Mouse (Mus musculus): ENCODE measurements around the gene Itpr3. TPM values are rescaled to one million over a fixed set of nuclear protein-coding genes. Genes with fewer than 3 reads are reported as not detected.
A peak's percentile ranks its signal among the peaks of the same experiment; 100 is the strongest.

Itpr3 gene
- 0.17 and 1.3 TPM in 2 replicates for polyA plus RNA-seq (2012; ENCODE audit: insufficient read depth, low replicate concordance)

DNA sequence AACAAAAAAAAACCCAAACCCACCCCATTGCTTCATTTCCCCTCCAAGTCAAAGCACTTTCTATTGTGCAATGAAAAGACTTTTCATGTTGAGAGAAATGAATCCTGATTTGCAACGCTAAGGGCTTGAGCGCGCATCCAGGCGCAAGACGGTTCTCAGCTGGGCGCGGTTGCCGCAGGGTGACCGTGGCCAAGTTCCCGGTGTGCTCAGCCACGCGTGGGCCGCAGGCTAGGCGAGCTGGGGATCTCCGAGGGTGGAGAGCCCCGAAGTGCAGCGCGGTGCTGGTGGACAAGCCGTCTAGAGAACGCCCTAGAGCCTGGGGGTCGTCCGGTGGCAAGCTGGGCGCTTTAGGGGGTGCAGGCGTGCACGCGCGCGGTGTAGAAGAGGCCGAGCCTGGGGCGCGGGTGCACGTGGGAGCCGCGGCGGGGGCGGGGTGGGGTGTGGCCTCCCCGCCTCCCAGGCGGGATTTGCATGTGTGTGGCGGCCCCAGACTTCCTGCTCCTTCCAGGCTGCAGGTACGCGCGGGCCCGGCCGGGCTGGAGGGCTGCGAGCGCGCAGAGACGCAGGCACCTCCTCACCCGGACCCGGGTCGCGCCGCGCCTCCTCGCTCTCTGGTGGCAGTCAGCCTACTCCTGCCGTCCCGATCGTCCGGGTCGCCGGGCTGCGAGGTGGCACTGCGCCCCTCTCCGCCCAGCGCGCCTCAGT lies at the start of gene Itpr3:
TSS of gene Itpr3 (plus strand) at position 493 of the 705 bp plus-strand sequence.
- Histone ChIP-seq H3K4me3 (replicated peaks) (peak within 1 kb of the TSS; percentile 90), H3K36me3 (replicated peaks; ENCODE audit: low read length) (no peaks in the 10 kb centered on the region), H3K27me3 (replicated peaks) (peaks cover 59% of the 10 kb centered on the region), H3K4me1 (peaks cover 24% of the 10 kb centered on the region), H3K9me3 (peaks cover under 1% of the 10 kb centered on the region; the same call in 1 of the 2 replicates)
- no peak for TF ChIP-seq FLI1 (IDR thresholded peaks at IDR 0.05; ENCODE audit: low read length)
- TF ChIP-seq GATA1 (IDR thresholded peaks at IDR 0.05; ENCODE audit: borderline replicate concordance, low read length) = no peak

DNA sequence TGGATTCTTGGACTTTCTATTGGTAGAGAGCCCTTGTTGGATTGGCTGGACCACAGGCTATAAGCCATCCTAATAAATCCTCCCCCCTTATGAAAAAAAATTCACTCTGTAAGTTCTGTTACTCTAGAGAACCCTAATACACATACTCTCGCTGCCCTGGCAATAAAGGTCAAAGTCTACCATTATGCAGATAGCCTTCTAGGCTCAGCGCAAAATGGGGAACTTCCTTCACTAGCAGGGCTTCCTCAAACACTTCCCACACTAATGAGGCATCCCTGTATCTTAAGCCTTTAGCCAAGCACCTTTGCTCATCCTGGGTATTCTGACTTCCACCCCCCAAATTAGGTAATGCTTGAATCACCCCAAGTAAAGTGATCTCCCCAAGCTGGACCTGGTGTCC lies 48.8 kb upstream of the Itpr3 start:
- Histone ChIP-seq H3K36me3 (replicated peaks; ENCODE audit: low read length) (no peaks in the 10 kb centered on the region), H3K4me1 (peaks cover 38% of the 10 kb centered on the region), H3K27me3 (replicated peaks) (peaks cover 15% of the 10 kb centered on the region), H3K4me3 (replicated peaks) (no peak overlapping the region), H3K9me3 (peaks cover 6% of the 10 kb centered on the region; the same call in 1 of the 2 replicates)
- TF ChIP-seq FLI1 (IDR thresholded peaks at IDR 0.05; ENCODE audit: low read length) = no peak

- Histone ChIP-seq H3K4me1 (peaks cover 31% of the 10 kb centered on the region), H3K27me3 (replicated peaks) (peaks cover 8% of the 10 kb centered on the region), H3K36me3 (replicated peaks; ENCODE audit: low read length) (no peaks in the 10 kb centered on the region), H3K4me3 (replicated peaks) (no peak overlapping the region), H3K9me3 (no peaks in the 10 kb centered on the region)
- no peak for TF ChIP-seq FLI1 (IDR thresholded peaks at IDR 0.05; ENCODE audit: low read length)
- TF ChIP-seq GATA1 (IDR thresholded peaks at IDR 0.05; ENCODE audit: borderline replicate concordance, low read length) = no peak
These were observed 45.9 kb upstream of the Itpr3 start for GRCm38 (mm10) chr17:27011167-27011566.

DNA sequence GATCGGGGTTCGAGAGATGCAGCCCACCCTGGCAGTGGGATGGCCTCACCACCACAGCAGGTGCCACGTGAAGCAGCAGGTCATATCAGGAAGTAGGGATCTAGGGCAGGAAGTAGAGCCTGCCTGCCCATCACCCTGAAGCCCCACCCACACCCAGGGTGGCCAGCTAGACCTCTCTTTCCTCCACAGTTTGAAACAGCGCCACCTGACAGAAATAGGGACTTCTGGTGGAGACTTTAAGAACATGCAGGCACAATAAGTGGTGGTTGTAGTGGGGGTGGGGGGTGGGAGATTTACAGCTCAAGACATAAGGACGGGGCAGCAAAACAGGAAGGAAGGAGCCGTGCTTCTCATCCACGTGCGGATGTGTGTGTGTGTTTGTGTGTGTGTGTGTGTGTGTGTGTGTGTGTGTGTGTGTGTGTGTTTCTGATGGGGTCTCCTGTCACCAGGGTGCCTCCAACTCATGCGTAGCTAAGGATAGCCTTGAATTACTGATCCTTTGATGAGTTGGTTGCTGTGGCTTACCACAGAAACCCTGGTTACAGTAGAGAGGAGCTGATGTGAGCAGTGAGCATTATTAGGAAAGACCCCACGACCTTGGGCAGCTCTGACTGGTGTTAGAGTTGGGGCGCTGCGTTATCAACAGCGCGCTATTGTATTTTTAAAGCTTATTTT lies 45.0 kb upstream of the Itpr3 start:
- peak overlapping the region; percentile 85 for H3K4me3 ChIP-seq (replicated peaks)
- H3K9me3 ChIP-seq = no peaks in the 10 kb centered on the region
- H3K36me3 ChIP-seq (replicated peaks; ENCODE audit: low read length) = no peaks in the 10 kb centered on the region
- H3K4me1 ChIP-seq = peaks cover 24% of the 10 kb centered on the region
- no peak for TF ChIP-seq GATA1 (IDR thresholded peaks at IDR 0.05; ENCODE audit: borderline replicate concordance, low read length)
- H3K27me3 ChIP-seq (replicated peaks) = peaks cover 8% of the 10 kb centered on the region

- Histone ChIP-seq H3K27me3 (replicated peaks) (peaks cover 8% of the 10 kb centered on the region), H3K4me3 (replicated peaks) (no peak overlapping the region), H3K4me1 (peaks cover 29% of the 10 kb centered on the region), H3K9me3 (no peaks in the 10 kb centered on the region), H3K36me3 (replicated peaks; ENCODE audit: low read length) (no peaks in the 10 kb centered on the region)
- no peak for TF ChIP-seq GATA1 (IDR thresholded peaks at IDR 0.05; ENCODE audit: borderline replicate concordance, low read length)
- no peak for TF ChIP-seq FLI1 (IDR thresholded peaks at IDR 0.05; ENCODE audit: low read length)
These were observed 44.2 kb upstream of the Itpr3 start for GRCm38 (mm10) chr17:27012909-27013308.

DNA sequence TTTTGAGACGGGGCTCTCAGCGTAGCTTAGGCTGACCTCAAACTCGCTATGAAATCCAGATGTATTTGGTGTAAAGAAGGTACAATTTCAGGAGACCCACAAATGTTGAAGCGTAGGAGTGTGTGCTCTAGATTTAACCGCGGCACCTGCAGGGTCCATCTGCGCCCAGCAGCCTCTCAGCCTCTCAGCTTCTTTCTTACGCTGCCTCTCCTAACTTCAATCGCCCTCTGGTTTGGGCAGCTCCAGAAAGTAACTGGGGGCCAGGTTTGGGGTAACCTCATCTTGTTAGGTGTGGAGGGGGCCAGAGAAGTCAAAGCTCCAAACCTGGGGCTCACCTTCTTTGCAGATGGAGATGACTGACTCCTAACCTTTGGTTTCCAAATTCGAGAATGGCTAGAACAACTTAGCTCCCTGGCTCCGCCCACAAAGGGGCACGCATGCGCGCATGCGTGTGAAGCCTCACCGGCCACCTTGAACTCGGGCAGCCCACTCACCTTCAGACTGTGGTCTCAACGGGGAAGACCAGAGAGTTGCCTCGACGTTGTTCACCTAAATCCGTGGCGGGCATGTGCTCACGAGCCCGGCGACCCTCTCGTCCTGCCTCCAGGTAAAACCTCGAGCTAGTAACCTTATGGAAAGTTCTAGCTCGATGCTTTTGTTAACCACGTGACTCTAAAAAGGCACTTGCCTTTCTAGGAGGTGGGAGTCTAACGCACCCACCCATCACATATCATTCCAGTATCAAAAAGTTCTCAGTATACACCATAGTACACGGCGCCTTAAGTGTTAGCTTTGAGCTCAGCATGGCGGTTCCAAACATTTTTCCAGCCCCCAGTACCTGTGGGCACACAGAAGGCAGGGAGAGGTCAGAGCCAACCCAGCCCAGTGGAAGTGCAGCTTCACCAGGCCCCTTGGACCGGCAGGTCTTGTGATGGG lies 39.3 kb upstream of the Itpr3 start:
- TF ChIP-seq FLI1 (IDR thresholded peaks at IDR 0.05; ENCODE audit: low read length) (no peak), GATA1 (IDR thresholded peaks at IDR 0.05; ENCODE audit: borderline replicate concordance, low read length) (no peak)
- H3K9me3 ChIP-seq = no peaks in the 10 kb centered on the region
- H3K4me1 ChIP-seq = peaks cover 21% of the 10 kb centered on the region
- no peaks in the 10 kb centered on the region for H3K27me3 ChIP-seq (replicated peaks)
- H3K4me3 ChIP-seq (replicated peaks) = peak overlapping the region; percentile 94
- H3K36me3 ChIP-seq (replicated peaks; ENCODE audit: low read length) = peaks cover 35% of the 10 kb centered on the region

DNA sequence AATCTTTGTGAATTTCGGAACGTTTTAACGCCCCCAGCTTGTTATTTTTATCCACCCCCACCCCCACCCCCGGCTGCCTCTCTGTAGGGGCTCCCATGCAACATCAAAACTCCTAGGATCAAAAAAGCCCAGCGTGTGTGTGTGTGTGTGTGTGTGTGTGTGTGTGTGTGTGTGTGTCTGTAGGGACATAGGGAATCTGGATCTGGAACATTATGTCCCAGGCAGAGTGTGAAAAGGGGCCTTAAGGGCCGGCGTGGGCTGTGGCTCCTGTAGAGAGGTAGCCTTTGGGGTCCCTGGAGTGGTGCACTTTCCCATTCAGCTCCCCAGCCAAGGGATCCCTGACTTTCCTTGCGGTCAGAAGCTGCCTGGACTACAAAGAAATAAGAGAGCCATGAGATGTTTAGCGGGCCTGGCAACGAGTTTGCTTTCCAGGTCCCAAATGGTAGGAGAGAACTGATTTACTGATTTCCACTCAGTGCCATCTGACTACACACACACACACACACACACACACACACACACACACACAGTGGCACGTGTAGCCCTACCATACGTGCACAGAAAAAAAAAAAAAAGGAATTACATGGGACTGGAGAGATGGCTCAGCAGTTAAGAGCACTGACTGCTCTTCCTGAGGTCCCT lies 38.4 kb upstream of the Itpr3 start:
- Histone ChIP-seq H3K27me3 (replicated peaks) (no peaks in the 10 kb centered on the region), H3K4me3 (replicated peaks) (peak overlapping the region; percentile 94)
- TF ChIP-seq GATA1 (IDR thresholded peaks at IDR 0.05; ENCODE audit: borderline replicate concordance, low read length) (no peak), FLI1 (IDR thresholded peaks at IDR 0.05; ENCODE audit: low read length) (no peak)

GRCm38 (mm10) chr17:27021076-27021475 lies 36.0 kb upstream of the Itpr3 start:
- Histone ChIP-seq H3K27me3 (replicated peaks) (no peaks in the 10 kb centered on the region), H3K36me3 (replicated peaks; ENCODE audit: low read length) (peaks cover 67% of the 10 kb centered on the region), H3K4me3 (replicated peaks) (no peak overlapping the region), H3K9me3 (no peaks in the 10 kb centered on the region), H3K4me1 (peaks cover 41% of the 10 kb centered on the region)
- TF ChIP-seq FLI1 (IDR thresholded peaks at IDR 0.05; ENCODE audit: low read length) = no peak
- no peak for TF ChIP-seq GATA1 (IDR thresholded peaks at IDR 0.05; ENCODE audit: borderline replicate concordance, low read length)

More for the DNA sequence above, 38.4 kb upstream of the Itpr3 start:
- no peaks in the 10 kb centered on the region for H3K9me3 ChIP-seq
- peaks cover 21% of the 10 kb centered on the region for H3K4me1 ChIP-seq
- peaks cover 43% of the 10 kb centered on the region for H3K36me3 ChIP-seq (replicated peaks; ENCODE audit: low read length)

DNA sequence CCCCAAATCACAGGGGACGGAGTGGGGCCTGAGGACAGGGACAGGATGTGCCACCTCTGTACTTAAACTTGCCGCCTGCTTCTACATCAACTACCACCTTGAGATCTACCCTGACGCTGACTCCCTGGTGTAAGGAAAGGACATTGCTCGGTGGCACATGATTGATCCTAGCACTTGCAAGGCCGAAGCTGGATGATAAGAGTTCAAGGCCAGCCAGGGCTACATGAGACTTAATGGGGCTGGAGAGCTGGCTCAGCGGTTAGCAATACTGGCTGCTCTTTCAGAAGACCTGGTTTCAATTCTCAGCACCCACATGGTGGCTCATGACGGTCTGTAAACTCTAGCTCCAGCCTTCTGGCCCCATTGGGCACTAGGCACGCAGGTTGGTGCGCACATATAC lies 35.4 kb upstream of the Itpr3 start:
- Histone ChIP-seq H3K4me3 (replicated peaks) (no peak overlapping the region), H3K4me1 (peaks cover 48% of the 10 kb centered on the region), H3K9me3 (no peaks in the 10 kb centered on the region), H3K36me3 (replicated peaks; ENCODE audit: low read length) (peaks cover 72% of the 10 kb centered on the region), H3K27me3 (replicated peaks) (no peaks in the 10 kb centered on the region)
- no peak for TF ChIP-seq FLI1 (IDR thresholded peaks at IDR 0.05; ENCODE audit: low read length)
- no peak for TF ChIP-seq GATA1 (IDR thresholded peaks at IDR 0.05; ENCODE audit: borderline replicate concordance, low read length)
